Mouse (Mus musculus) embryonic facial prominence, embryonic 14.5 days (tissue): ENCODE measurements around the gene Pcna. TPM values are rescaled to one million over a fixed set of nuclear protein-coding genes. Genes with fewer than 3 reads are reported as not detected.
"Not testable (repeated sequence)": the region's sequence is repeated elsewhere in the genome, so short reads cannot be mapped to it uniquely, and the experiment has no call there.

Source experiments
- ATAC-seq: fragments of 200-750 bp; cut with Nextera tagmentation; 2 replicates; pipeline ENCODE4 v1.8.0; 2017; ENCODE audit warnings: low read depth, moderate number of reproducible peaks, moderate TSS enrichment
- DNase-seq: peaks from one replicate; pipeline ENCODE4 v3.0.0-alpha.2; 2015; ENCODE audit warnings: low spot score
- H3K27ac ChIP-seq: fragments of 300-500 bp; sonication (generic); replicated peaks from 2 replicates; pipeline ENCODE4 v1.5.1; 2014; ENCODE audit warnings: low read depth, mild to moderate bottlenecking, low read length, moderate library complexity
- H3K27me3 ChIP-seq: fragments of 300-500 bp; sonication (generic); replicated peaks from 2 replicates; pipeline ENCODE4 v1.6.1; 2014; ENCODE audit warnings: low read length; ENCODE audit not compliant: control insufficient read depth, insufficient read depth
- H3K36me3 ChIP-seq: fragments of 300-500 bp; sonication (generic); 2 replicates; pipeline ENCODE4 v1.6.1; 2014; ENCODE audit warnings: low read length, mixed read lengths; ENCODE audit not compliant: control insufficient read depth, insufficient read depth
- H3K4me1 ChIP-seq: fragments of 300-500 bp; sonication (generic); 2 replicates; pipeline ENCODE4 v1.6.1; 2014; ENCODE audit warnings: antibody characterized with exemption, low read length; ENCODE audit not compliant: control insufficient read depth, insufficient read depth
- H3K4me2 ChIP-seq: fragments of 300-500 bp; sonication (generic); 2 replicates; pipeline ENCODE4 v1.6.1; 2014; ENCODE audit warnings: low read depth, mild to moderate bottlenecking, low read length, moderate library complexity, mixed read lengths
- H3K4me3 ChIP-seq: fragments of 300-500 bp; sonication (generic); 2 replicates; pipeline ENCODE4 v1.5.1; 2014; ENCODE audit warnings: low read depth, mild to moderate bottlenecking, low read length
- H3K9ac ChIP-seq: fragments of 300-500 bp; sonication (generic); 2 replicates; pipeline ENCODE4 v1.6.1; 2014; ENCODE audit warnings: low read depth, mild to moderate bottlenecking, low read length, moderate library complexity, mixed read lengths
- H3K9me3 ChIP-seq: fragments of 300-500 bp; sonication (generic); 2 replicates; pipeline ENCODE4 v1.6.1; 2016; ENCODE audit warnings: low read length; ENCODE audit not compliant: control insufficient read depth
- WGBS: fragments of 180-500 bp; shearing (Covaris S2); extraction: QIAGEN DNeasy Blood & Tissue Kit; methylation state at CpG from one replicate; pipeline ENCODE4 v1.1.7; 2014; 5-methylcytosine and 5-hydroxymethylcytosine counted together
- polyA plus RNA-seq: library from polyadenylated mRNA; unstranded; fragments of >200 nt; fragmentation: Nextera tagmentation; extraction: Ambion mirVana; gene quantifications from 2 replicates; pipeline ENCODE4 v1.2.1, GENCODE M21; 2014

Gene Pcna
- polyA plus RNA-seq, 1 experiment from 2014 or later = 222 TPM

DNA sequence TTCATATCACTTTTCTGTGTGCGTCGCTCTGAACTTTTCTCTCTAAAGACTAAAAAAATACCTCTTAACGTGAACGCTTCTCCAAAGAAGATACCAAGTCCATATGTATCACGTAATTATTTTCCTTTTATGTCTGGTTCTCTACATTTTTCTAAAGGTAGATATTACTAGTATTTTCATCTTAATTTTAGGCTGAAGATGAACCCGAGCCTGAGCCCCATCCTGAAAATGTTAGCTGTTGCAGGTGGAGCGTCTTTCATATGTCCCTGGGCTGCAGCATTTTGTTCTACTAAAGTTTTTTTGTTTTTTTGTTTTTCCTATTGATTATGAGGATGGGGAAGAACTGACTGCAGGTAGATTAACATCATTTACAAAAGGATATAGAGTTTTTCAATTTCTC, 489 bp upstream of the Pcna start:
- peaks cover 26% of the 10 kb centered on the region for H3K36me3 ChIP-seq
- H3K9ac ChIP-seq = peak overlapping the region; percentile 65
- DNase-seq = no peak
- peak overlapping the region; percentile 54 for H3K4me3 ChIP-seq
- no peaks in the 10 kb centered on the region for H3K9me3 ChIP-seq
- H3K4me2 ChIP-seq = peak overlapping the region; percentile 62
- no peaks in the 10 kb centered on the region for H3K27me3 ChIP-seq
- peak overlapping the region; percentile 93 for H3K27ac ChIP-seq
- peaks cover 9% of the 10 kb centered on the region; the same call in 1 of the 2 replicates for H3K4me1 ChIP-seq
- WGBS = under 1% methylated on average over 7 of the region's 7 CpGs
- ATAC-seq = no peak

GRCm38 (mm10) chr2:132251911-132252310, 1.2 kb downstream of the Pcna start:
- H3K27ac ChIP-seq = peak overlapping the region; percentile 41
- H3K9me3 ChIP-seq = no peaks in the 10 kb centered on the region
- DNase-seq (no peak), ATAC-seq (no peak)
- H3K27me3 ChIP-seq = no peaks in the 10 kb centered on the region
- peaks cover 15% of the 10 kb centered on the region for H3K4me1 ChIP-seq
- peaks cover 33% of the 10 kb centered on the region for H3K36me3 ChIP-seq
- peak overlapping the region; percentile 62 for H3K4me2 ChIP-seq
- peak overlapping the region; percentile 67 for H3K9ac ChIP-seq
- WGBS = 8% methylated on average over 8 of the region's 8 CpGs
- H3K4me3 ChIP-seq = peak overlapping the region; percentile 54

- Histone ChIP-seq H3K36me3 (peaks cover 52% of the 10 kb centered on the region), H3K27me3 (no peaks in the 10 kb centered on the region), H3K9ac (peak within 1 kb of the TSS; percentile 78), H3K4me1 (peaks cover 11% of the 10 kb centered on the region), H3K27ac (peak within 1 kb of the TSS; percentile 89), H3K9me3 (no peaks in the 10 kb centered on the region), H3K4me2 (peak within 1 kb of the TSS; percentile 87), H3K4me3 (peak within 1 kb of the TSS; percentile 63)
- ATAC-seq = peak; percentile 92
- WGBS = 5% methylated on average over 40 of the region's 50 CpGs
- DNase-seq = peak; percentile 98
Observed at GRCm38 (mm10) chr2:132247539-132248313, 5.4 kb downstream of the Pcna start, which contains the start of gene Tmem230. TSS of gene Tmem230 (minus strand) at chr2:132247807.

- no peak overlapping the region for H3K4me3 ChIP-seq
- no peaks in the 10 kb centered on the region for H3K27me3 ChIP-seq
- no peak overlapping the region for H3K9ac ChIP-seq
- no peak overlapping the region for H3K27ac ChIP-seq
- H3K9me3 ChIP-seq = no peaks in the 10 kb centered on the region
- no peak overlapping the region for H3K4me2 ChIP-seq
- H3K4me1 ChIP-seq = peaks cover 6% of the 10 kb centered on the region
- DNase-seq = no peak
- ATAC-seq = no peak
- WGBS = 94% methylated on average over 3 of the region's 3 CpGs
- H3K36me3 ChIP-seq = peaks cover 40% of the 10 kb centered on the region
Observed at GRCm38 (mm10) chr2:132243370-132243769, 9.7 kb downstream of the Pcna start.

- H3K36me3 ChIP-seq = peaks cover 34% of the 10 kb centered on the region
- H3K4me2 ChIP-seq, H3K9me3 ChIP-seq, H3K4me1 ChIP-seq, H3K9ac ChIP-seq, ATAC-seq, H3K27me3 ChIP-seq, H3K27ac ChIP-seq, H3K4me3 ChIP-seq: not testable (repeated sequence)
- WGBS = 16% methylated on average over 5 of the region's 10 CpGs
- peak; percentile 54 for DNase-seq
Observed at GRCm38 (mm10) chr2:132240457-132240856, 12.7 kb downstream of the Pcna start.

GRCm38 (mm10) chr2:132239434-132239833, 13.7 kb downstream of the Pcna start:
- H3K4me3 ChIP-seq, H3K9ac ChIP-seq, DNase-seq, H3K4me1 ChIP-seq, H3K4me2 ChIP-seq, H3K27ac ChIP-seq, ATAC-seq, H3K27me3 ChIP-seq, H3K9me3 ChIP-seq: not testable (repeated sequence)
- peaks cover 27% of the 10 kb centered on the region for H3K36me3 ChIP-seq
- WGBS = 92% methylated on average over 3 of the region's 3 CpGs

GRCm38 (mm10) chr2:132235975-132236374, 17.1 kb downstream of the Pcna start:
- WGBS = 78% methylated on average over 7 of the region's 7 CpGs
- no peak overlapping the region for H3K27ac ChIP-seq

DNA sequence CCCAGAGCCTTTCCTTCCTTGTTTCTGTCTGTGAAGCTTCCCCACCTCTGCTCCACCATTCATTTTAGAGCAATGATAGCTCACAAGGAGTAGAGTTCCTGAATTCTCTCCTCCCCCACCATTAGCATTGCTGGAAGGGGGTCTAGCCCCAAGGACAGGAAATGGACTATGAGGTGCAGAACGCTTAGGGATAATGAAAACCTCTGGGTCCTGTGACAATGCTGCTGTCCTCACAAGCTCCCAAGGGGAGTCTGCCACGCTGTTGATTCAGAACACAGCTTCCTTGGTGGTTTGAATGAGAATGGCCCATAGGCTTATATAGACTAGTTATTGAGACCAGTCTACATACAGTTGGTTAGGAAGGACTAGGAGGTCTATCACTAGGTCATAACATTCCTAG, 17.8 kb downstream of the Pcna start:
- ATAC-seq (no peak), DNase-seq (no peak)
- Histone ChIP-seq H3K4me1 (no peaks in the 10 kb centered on the region), H3K4me2 (no peak overlapping the region), H3K36me3 (0 out of 2 replicates have a peak, but pooled peaks cover 6% of the 10 kb centered on the region), H3K4me3 (no peak overlapping the region), H3K27me3 (no peaks in the 10 kb centered on the region), H3K9me3 (no peaks in the 10 kb centered on the region), H3K27ac (no peak overlapping the region), H3K9ac (no peak overlapping the region)
- 29% methylated on average over 2 of the region's 2 CpGs for WGBS

More at GRCm38 (mm10) chr2:132235975-132236374, 17.1 kb downstream of the Pcna start:
- Histone ChIP-seq H3K27me3 (no peaks in the 10 kb centered on the region), H3K4me2 (no peak overlapping the region), H3K36me3 (0 out of 2 replicates have a peak, but pooled peaks cover 6% of the 10 kb centered on the region), H3K4me3 (no peak overlapping the region), H3K9me3 (no peaks in the 10 kb centered on the region), H3K4me1 (no peaks in the 10 kb centered on the region), H3K9ac (no peak overlapping the region)
- ATAC-seq (no peak), DNase-seq (no peak)
